Mouse (Mus musculus) ES-Bruce4 (cell line): Measurements from ENCODE around the gene Fam149b. TPM values are rescaled to one million over a fixed set of nuclear protein-coding genes. Genes with fewer than 3 reads are reported as not detected.

ENCODE experiments used
- H3K27ac ChIP-seq: 2 replicates; pipeline ENCODE4 v1.5.1; 2012; ENCODE audit warnings: low read length, inconsistent platforms; ENCODE audit not compliant: insufficient read depth
- H3K27me3 ChIP-seq: 2 replicates; pipeline ENCODE4 v1.6.1; 2012; ENCODE audit warnings: mild to moderate bottlenecking, low read length, inconsistent platforms; ENCODE audit not compliant: control insufficient read depth, poor library complexity, insufficient read depth, severe bottlenecking
- H3K36me3 ChIP-seq: 2 replicates; pipeline ENCODE4 v1.6.1; 2012; ENCODE audit warnings: inconsistent platforms, mild to moderate bottlenecking, low read length, moderate library complexity; ENCODE audit not compliant: control insufficient read depth, poor library complexity, insufficient read depth, severe bottlenecking
- H3K4me1 ChIP-seq: one replicate; pipeline ENCODE4 v1.8.1; 2011; ENCODE audit warnings: low read length; ENCODE audit not compliant: control insufficient read depth, insufficient read depth
- H3K4me3 ChIP-seq: 2 replicates; pipeline ENCODE4 v1.5.1; 2011; ENCODE audit warnings: low read depth, mild to moderate bottlenecking, low read length
- H3K9ac ChIP-seq: 2 replicates; pipeline ENCODE4 v1.6.1; 2012; ENCODE audit warnings: low read depth, mild to moderate bottlenecking, inconsistent platforms; ENCODE audit not compliant: poor library complexity, severe bottlenecking
- H3K9me3 ChIP-seq: replicated peaks from 2 replicates; pipeline ENCODE4 v1.6.1; 2012; ENCODE audit warnings: mild to moderate bottlenecking, low read length, inconsistent platforms; ENCODE audit not compliant: control insufficient read depth, poor library complexity, insufficient read depth, severe bottlenecking
- CTCF ChIP-seq: IDR thresholded peaks from one replicate; pipeline ENCODE4 v1.8.1; 2011; ENCODE audit warnings: low read depth, low read length
- EP300 ChIP-seq: IDR thresholded peaks from 2 replicates; pipeline ENCODE4 v1.6.1; 2011; ENCODE audit warnings: low read depth, low read length; ENCODE audit not compliant: insufficient read depth
- POLR2A ChIP-seq: IDR thresholded peaks from one replicate; pipeline ENCODE4 v1.8.1; 2011; ENCODE audit warnings: low read length; ENCODE audit not compliant: insufficient read depth
- polyA plus RNA-seq: library from polyadenylated mRNA; stranded (reverse); fragments of >200 nt; gene quantifications from 2 replicates; pipeline ENCODE4 v1.2.4, GENCODE M21; 2011; ENCODE audit warnings: low read depth; ENCODE audit not compliant: missing spikeins, insufficient read depth, insufficient read length

Fam149b gene
- polyA plus RNA-seq, 1 experiment = 44.9 TPM

DNA sequence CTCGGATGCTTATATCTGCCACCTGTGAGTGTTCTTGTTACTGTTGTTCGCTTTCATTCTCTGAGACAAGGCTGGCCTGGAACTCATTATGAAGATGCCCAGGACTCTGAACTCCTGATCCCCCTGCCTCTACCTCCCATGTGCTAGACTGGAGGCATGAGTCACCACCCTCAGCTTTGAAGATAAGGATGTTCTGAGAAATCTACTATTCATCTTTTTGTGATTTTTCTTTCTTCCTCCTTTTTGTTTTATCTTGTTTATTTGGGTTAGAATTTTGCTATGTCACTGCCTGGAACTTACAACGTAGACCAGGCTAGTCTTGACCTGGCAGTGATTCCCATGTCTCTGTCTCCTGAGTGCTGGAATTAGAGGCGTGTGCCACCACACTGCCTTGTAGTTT, 16.6 kb upstream of the Fam149b start:
- no peak for TF ChIP-seq EP300
- TF ChIP-seq CTCF = no peak
- TF ChIP-seq POLR2A = no peak
- H3K27me3 ChIP-seq = no peaks in the 10 kb centered on the region
- no peak overlapping the region for H3K4me3 ChIP-seq
- no peak overlapping the region for H3K9ac ChIP-seq
- H3K4me1 ChIP-seq = no peaks in the 10 kb centered on the region
- H3K27ac ChIP-seq = no peak overlapping the region
- H3K36me3 ChIP-seq = peaks cover 14% of the 10 kb centered on the region
- H3K9me3 ChIP-seq = no peaks in the 10 kb centered on the region

DNA sequence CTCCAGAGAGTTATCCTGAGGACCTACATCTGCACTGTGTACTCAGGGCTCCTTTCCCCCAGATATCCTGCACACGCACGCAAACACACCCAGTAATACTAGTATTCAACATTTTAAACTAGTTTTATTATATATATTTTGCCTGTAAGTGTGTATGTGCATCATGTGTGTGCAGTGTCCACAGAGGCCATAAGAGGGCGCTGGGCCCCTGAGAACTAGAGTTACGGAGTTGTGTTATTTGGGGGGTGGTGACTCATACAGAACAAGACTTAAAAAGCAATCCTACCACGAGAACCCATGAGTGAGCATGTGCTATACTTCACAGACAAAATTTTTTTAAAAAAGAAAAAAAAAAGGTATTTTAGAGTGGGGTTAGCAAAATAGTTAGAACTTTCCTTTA, 8.5 kb upstream of the Fam149b start:
- TF ChIP-seq EP300 (no peak), CTCF (no peak), POLR2A (no peak)
- peaks cover 24% of the 10 kb centered on the region for H3K36me3 ChIP-seq

DNA sequence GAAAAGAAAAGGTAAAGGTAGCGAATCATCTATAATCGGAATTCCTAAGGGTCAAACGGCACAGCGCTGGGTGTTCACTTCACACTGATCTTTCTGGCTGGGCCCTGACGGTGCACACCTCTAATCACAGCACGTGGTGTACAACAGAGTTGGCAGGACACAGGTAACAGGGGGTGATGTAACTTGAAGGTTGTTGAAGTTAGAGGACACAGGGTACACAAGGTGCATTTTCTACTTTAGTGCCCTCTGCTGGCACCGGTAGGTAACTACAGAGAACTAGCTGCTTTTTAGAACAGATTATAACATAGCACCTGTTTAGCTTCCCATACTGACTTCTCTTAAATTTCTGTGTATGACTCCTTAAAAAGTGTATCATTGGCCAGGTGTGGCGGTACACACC, 7.8 kb upstream of the Fam149b start:
- peaks cover 16% of the 10 kb centered on the region for H3K9me3 ChIP-seq

More for the DNA sequence above, 8.5 kb upstream of the Fam149b start:
- Histone ChIP-seq H3K4me1 (no peaks in the 10 kb centered on the region), H3K27ac (no peak overlapping the region), H3K9me3 (peaks cover 10% of the 10 kb centered on the region), H3K9ac (no peak overlapping the region), H3K4me3 (no peak overlapping the region), H3K27me3 (no peaks in the 10 kb centered on the region)

DNA sequence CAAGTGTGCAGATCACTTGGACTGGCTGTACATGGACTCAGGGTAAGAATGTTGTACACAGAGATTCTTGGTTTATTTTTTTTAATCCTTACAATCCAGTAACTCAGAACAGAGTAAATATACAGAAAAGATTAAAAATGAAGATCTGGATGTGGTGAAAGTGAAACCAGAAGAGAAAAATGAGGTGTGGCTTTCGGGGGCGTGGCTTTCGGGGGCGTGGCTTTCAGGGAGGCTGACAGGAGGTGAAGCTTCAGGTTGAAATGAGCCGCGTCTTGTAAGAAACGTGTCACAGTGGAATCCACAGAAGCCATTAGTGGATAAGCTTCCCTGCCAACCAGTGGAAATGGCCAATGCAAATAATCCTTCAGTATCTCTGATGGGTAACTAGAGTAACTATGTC, 7.1 kb upstream of the Fam149b start:
- H3K27ac ChIP-seq = no peak overlapping the region
- H3K36me3 ChIP-seq = peaks cover 28% of the 10 kb centered on the region
- TF ChIP-seq POLR2A = no peak
- TF ChIP-seq EP300 = no peak
- no peak for TF ChIP-seq CTCF

More for the DNA sequence above, 7.8 kb upstream of the Fam149b start:
- H3K36me3 ChIP-seq = peaks cover 28% of the 10 kb centered on the region
- TF ChIP-seq CTCF (peak; percentile 19), EP300 (no peak)
- no peak overlapping the region for H3K9ac ChIP-seq
- H3K27me3 ChIP-seq = no peaks in the 10 kb centered on the region
- no peak overlapping the region for H3K27ac ChIP-seq
- no peak overlapping the region for H3K4me3 ChIP-seq
- no peaks in the 10 kb centered on the region for H3K4me1 ChIP-seq

DNA sequence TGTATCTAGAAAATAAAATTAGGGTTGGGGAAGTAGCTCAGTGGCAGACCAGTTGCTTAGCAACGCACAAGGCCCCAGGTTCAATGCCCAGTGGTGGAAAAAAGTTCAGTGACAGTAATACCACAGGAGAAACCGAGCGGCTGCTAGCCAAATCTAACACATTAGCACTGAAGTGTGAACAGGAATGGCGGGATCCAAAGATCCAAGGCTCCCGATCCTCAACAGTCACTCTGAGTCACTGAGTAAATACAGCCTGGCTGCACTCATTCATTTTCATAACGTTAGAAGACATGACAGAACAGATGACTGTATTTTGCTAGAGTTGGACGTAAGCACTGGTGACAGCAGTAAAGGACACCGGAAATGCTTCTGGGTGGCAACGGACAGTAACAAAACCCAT, 2.1 kb upstream of the Fam149b start:
- no peak overlapping the region for H3K4me3 ChIP-seq
- H3K27me3 ChIP-seq = no peaks in the 10 kb centered on the region
- no peak overlapping the region for H3K9ac ChIP-seq
- no peaks in the 10 kb centered on the region for H3K4me1 ChIP-seq
- no peak overlapping the region for H3K27ac ChIP-seq
- no peak for TF ChIP-seq POLR2A
- TF ChIP-seq CTCF = no peak
- no peak for TF ChIP-seq EP300
- peaks cover 12% of the 10 kb centered on the region for H3K9me3 ChIP-seq
- H3K36me3 ChIP-seq = peaks cover 15% of the 10 kb centered on the region

More for the DNA sequence above, 7.1 kb upstream of the Fam149b start:
- Histone ChIP-seq H3K9ac (no peak overlapping the region), H3K27me3 (no peaks in the 10 kb centered on the region), H3K4me3 (no peak overlapping the region), H3K4me1 (no peaks in the 10 kb centered on the region), H3K9me3 (peaks cover 16% of the 10 kb centered on the region)

DNA sequence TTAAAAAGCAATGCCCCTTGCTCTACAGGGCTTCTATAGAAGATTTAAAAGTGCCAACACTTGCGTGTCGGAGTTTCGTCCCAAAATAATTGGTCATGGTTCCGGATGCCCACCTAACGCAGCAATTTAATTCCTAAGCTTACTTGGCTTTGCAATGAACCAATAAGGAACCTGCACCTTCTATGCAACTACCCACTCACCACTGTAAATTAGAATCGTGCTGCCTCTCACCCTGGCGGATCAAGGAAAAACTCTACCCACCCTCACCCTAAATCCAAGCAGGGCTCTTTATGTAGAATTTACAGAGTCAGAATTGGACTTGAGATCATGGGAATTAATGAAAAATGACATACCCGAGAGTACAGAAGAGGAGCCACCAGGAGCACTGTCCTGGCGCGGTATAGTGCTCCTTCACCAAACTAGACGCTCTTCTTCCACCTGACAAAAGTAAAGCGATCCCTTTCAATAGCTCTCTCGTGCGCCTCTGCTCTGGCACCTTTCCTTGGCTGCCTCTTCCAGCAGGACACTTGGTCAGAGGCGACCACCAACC, 446 bp upstream of the Fam149b start:
- no peaks in the 10 kb centered on the region for H3K4me1 ChIP-seq
- no peak overlapping the region; the same call in 1 of the 2 replicates for H3K27ac ChIP-seq
- H3K27me3 ChIP-seq = no peaks in the 10 kb centered on the region
- H3K9ac ChIP-seq = peak overlapping the region; percentile 85
- peak overlapping the region; percentile 86 for H3K4me3 ChIP-seq
- peaks cover 12% of the 10 kb centered on the region for H3K9me3 ChIP-seq
- peaks cover 14% of the 10 kb centered on the region for H3K36me3 ChIP-seq
- no peak for TF ChIP-seq CTCF
- TF ChIP-seq POLR2A = no peak
- TF ChIP-seq EP300 = no peak

DNA sequence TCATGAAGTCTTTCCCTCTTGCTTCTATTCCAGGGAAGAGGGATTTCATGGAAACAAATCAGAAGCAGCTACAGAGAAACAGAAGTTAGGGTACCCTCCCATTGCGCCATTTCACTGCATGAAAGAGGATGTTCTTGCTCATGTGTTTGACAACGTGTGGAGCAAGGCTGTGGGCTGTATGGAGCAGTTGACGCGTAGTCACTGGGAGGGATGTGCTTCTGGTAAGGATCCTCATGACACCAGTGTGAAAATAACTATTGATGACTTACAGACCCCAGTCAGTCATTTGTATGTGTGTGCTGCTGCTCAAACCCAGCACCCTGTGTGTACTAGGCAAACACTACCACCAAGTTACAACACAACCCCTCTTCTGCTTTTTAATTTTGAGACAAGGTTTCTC, 15.3 kb downstream of the Fam149b start:
- Histone ChIP-seq H3K36me3 (peaks cover 6% of the 10 kb centered on the region), H3K4me3 (no peak overlapping the region)

More for the DNA sequence above, 15.3 kb downstream of the Fam149b start:
- Histone ChIP-seq H3K27ac (no peak overlapping the region), H3K9me3 (no peaks in the 10 kb centered on the region), H3K9ac (no peak overlapping the region), H3K4me1 (no peaks in the 10 kb centered on the region), H3K27me3 (no peaks in the 10 kb centered on the region)
- TF ChIP-seq POLR2A = no peak
- no peak for TF ChIP-seq CTCF
- no peak for TF ChIP-seq EP300
